Comparison of ENCODE assay signal across 14 mouse cellular contexts in the genomic region with DNA sequence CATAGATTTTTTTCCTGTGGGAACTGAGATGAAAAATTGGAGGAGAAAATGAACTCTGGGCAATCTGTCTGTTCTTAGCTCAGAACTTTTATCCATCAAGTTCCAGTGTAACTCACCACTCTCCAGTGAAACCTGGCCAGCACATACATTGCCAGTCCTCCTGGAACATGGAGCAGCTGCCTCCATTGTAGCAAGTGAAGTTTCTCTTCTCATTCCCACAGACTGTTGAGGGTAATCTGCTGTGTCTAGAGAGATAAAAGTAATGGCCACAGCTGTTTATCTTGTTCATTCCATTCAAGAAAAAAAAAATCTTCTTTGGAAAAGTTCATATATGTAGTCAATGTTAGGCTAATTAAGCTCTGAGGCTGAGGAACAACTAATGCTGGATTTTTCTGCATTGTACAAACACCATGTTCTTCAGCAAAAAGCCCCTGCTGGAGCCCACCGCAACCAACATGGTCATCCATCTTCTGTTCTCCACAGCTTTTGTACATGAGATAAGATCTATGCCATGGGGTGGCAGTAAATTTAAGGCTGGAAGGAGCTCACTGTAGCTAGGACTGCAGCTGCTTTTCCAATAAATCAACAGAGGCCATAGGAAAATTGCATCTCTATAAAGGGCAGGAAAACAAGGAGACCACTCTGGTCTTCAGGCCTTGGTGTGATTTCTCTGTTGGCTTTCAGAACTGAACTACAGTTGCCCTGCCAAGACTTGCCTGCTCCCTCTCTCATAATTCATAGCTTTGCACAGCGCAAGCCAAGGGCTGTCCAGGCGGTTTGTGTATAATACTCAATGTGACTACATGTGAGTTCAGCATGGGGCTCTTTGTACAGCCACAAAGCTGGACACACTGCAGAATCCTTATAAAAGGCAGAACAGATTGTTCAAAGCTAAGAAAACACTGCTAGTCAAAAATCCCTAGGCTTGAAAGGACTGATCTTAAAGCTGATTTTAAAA.
DNase-seq lines count a peak whose midpoint lies in the region; ATAC-seq lines count a peak whose summit lies in the region.
"Had no signal": no experiment of that assay in that cellular context is flagged by ENCODE, and none has a peak within 500 bp of the region (broad histone marks: within the 10 kb centered on the region; RNA-seq: fewer than 3 reads in every experiment).

No protein-coding gene starts in this region.

- no peak overlapping the region for H3K4me3 ChIP-seq in intestine, embryonic 15.5 days (replicated peaks)
- no peak overlapping the region for H3K4me3 ChIP-seq in neural tube, embryonic 12.5 days
- H3K4me3 ChIP-seq in forebrain, embryonic 14.5 days (ENCODE audit: low read depth, low read length): no peak overlapping the region

- peak overlapping the region; percentile 62 for H3K27ac ChIP-seq in intestine, embryonic 15.5 days
- H3K27ac ChIP-seq in neural tube, embryonic 12.5 days: no peak overlapping the region
- H3K27ac ChIP-seq in forebrain, embryonic 14.5 days (ENCODE audit: low read depth, low read length): no peak overlapping the region

- WGBS in intestine, embryonic 15.5 days: 53% methylated on average over 3 of the region's 3 CpGs
- WGBS in neural tube, embryonic 12.5 days: 41% methylated on average over 3 of the region's 3 CpGs
- WGBS in forebrain, embryonic 14.5 days: 83% methylated on average over 3 of the region's 3 CpGs

- no peaks in the 10 kb centered on the region for H3K36me3 ChIP-seq in intestine, embryonic 15.5 days
- no peaks in the 10 kb centered on the region for H3K36me3 ChIP-seq in neural tube, embryonic 12.5 days
- no peaks in the 10 kb centered on the region for H3K36me3 ChIP-seq in forebrain, embryonic 14.5 days (ENCODE audit: control insufficient read depth, insufficient read depth, low read length)

- no peaks in the 10 kb centered on the region for H3K9me3 ChIP-seq in intestine, embryonic 15.5 days
- no peaks in the 10 kb centered on the region for H3K9me3 ChIP-seq in neural tube, embryonic 12.5 days
- no peaks in the 10 kb centered on the region for H3K9me3 ChIP-seq in forebrain, embryonic 14.5 days (replicated peaks; ENCODE audit: control insufficient read depth, low read length)

- no peak overlapping the region for H3K4me2 ChIP-seq in intestine, embryonic 15.5 days (replicated peaks)
- H3K4me2 ChIP-seq in neural tube, embryonic 12.5 days (replicated peaks): no peak overlapping the region
- H3K4me2 ChIP-seq in forebrain, embryonic 14.5 days (ENCODE audit: low read length): no peak overlapping the region

- no peak overlapping the region for H3K9ac ChIP-seq in intestine, embryonic 15.5 days
- H3K9ac ChIP-seq in neural tube, embryonic 12.5 days: no peak overlapping the region
- H3K9ac ChIP-seq in forebrain, embryonic 14.5 days (ENCODE audit: low read length): no peak overlapping the region

- ATAC-seq in intestine, embryonic 15.5 days: peak; percentile 45; the same call in 1 of the 2 replicates
- peak; percentile 80 for ATAC-seq in neural tube, embryonic 12.5 days (ENCODE audit: low FRiP score, low read depth)
- ATAC-seq in forebrain, embryonic 14.5 days: no peak
- ATAC-seq: activated CD4-positive, CD25-positive, alpha-beta regulatory T cell, adult 4 months; forebrain, embryonic 16.5 days had no signal

- no peaks in the 10 kb centered on the region for H3K27me3 ChIP-seq in intestine, embryonic 15.5 days (replicated peaks)
- no peaks in the 10 kb centered on the region for H3K27me3 ChIP-seq in neural tube, embryonic 12.5 days (replicated peaks)
- H3K27me3 ChIP-seq in forebrain, embryonic 14.5 days (replicated peaks; ENCODE audit: control insufficient read depth, insufficient read depth, low read length): no peaks in the 10 kb centered on the region

- 0 out of 2 replicates have a peak, but pooled peaks cover 5% of the 10 kb centered on the region for H3K4me1 ChIP-seq in intestine, embryonic 15.5 days (replicated peaks)
- H3K4me1 ChIP-seq in neural tube, embryonic 12.5 days: no peaks in the 10 kb centered on the region
- H3K4me1 ChIP-seq in forebrain, embryonic 14.5 days (ENCODE audit: control insufficient read depth, insufficient read depth, low read length): no peaks in the 10 kb centered on the region

- peak; percentile 44 for DNase-seq in kidney, postnatal 14 days
- no peak for DNase-seq in kidney, adult 18-20 months
- DNase-seq in adipocyte (ENCODE audit: low spot score): peak; percentile 3
- no peak for DNase-seq in forebrain, embryonic 14.5 days (ENCODE audit: low spot score)
- no peak for DNase-seq in gastrocnemius, adult 18-20 months (ENCODE audit: low spot score)
- DNase-seq: cerebellum, adult 9-10 months; gastrocnemius, postnatal 10 days; heart, postnatal 36 days; retina, postnatal 1 day; thymus, adult 2 months had no signal

Comparison
In these comparisons a context has a peak if more than half of its experiments do, and no peak if none do; other contexts are left out.
1. DNase-seq: peak in kidney, postnatal 14 days (single experiment) and adipocyte (single experiment); none in kidney, adult 18-20 months (single experiment), forebrain, embryonic 14.5 days (single experiment) and gastrocnemius, adult 18-20 months (single experiment).